Mouse (Mus musculus) CH12.LX (cell line): ENCODE measurements at regions not wholly inside any gene's neighbourhood (a gene's known extent, or its start where the extent isn't known, plus 50 kb on each side); places are given as distances from the start of the nearest gene placed in this dataset.

Source experiments
- DNase-seq: peaks from one replicate; pipeline ENCODE4 v3.0.0-alpha.2; 2013; ENCODE audit errors: extremely low read depth
- H3K27ac ChIP-seq: 2 replicates; pipeline ENCODE4 v1.5.1; 2012; ENCODE audit warnings: low read depth, mild to moderate bottlenecking, control low read depth, moderate library complexity; ENCODE audit not compliant: insufficient read depth
- H3K27me3 ChIP-seq: replicated peaks from 2 replicates; pipeline ENCODE3; 2012; ENCODE audit warnings: inconsistent platforms
- H3K36me3 ChIP-seq, 2 experiments: replicated peaks in 1 of 2; 2 replicates each; pipeline versions ENCODE3 to v1.6.1; 2012; ENCODE audit warnings: inconsistent platforms in 1 of 2, low read length in 1 of 2, mild to moderate bottlenecking in 1 of 2, mixed read lengths in 1 of 2, moderate library complexity in 1 of 2; ENCODE audit not compliant: control insufficient read depth in 1 of 2, insufficient read depth in 1 of 2
- H3K4me1 ChIP-seq, 2 experiments: 2 replicates each; pipeline ENCODE4 v1.6.1; 2012; ENCODE audit warnings: inconsistent platforms in 1 of 2, moderate library complexity in 1 of 2; ENCODE audit not compliant: insufficient read depth in 2 of 2, control insufficient read depth in 1 of 2
- H3K4me2 ChIP-seq: 2 replicates; pipeline ENCODE4 v1.6.1; 2012; ENCODE audit warnings: low read depth, mild to moderate bottlenecking, control low read depth; ENCODE audit not compliant: poor library complexity, insufficient read depth, severe bottlenecking
- H3K4me3 ChIP-seq, 3 experiments: fragments of 150-350 bp in 1 of 3; sonication (generic) in 1 of 3; replicated peaks in 1 of 3; 2 replicates each; pipeline versions ENCODE3 to v1.5.1; 2011 to 2012; ENCODE audit warnings: low read depth in 2 of 3, low read length in 2 of 3, mild to moderate bottlenecking in 2 of 3, moderate library complexity in 2 of 3, control low read depth in 1 of 3, improper control_type of control experiment in 1 of 3, inconsistent platforms in 1 of 3, mixed read lengths in 1 of 3; ENCODE audit not compliant: poor library complexity in 1 of 3
- H3K79me2 ChIP-seq: replicated peaks from 2 replicates; pipeline ENCODE4 v1.6.1; 2012; ENCODE audit warnings: mild to moderate bottlenecking, moderate library complexity; ENCODE audit not compliant: control insufficient read depth, poor library complexity, insufficient read depth, severe bottlenecking; ENCODE audit errors: extremely low read depth
- H3K9ac ChIP-seq: 2 replicates; pipeline ENCODE4 v1.6.1; 2012; ENCODE audit warnings: low read depth, mild to moderate bottlenecking, control low read depth, moderate library complexity; ENCODE audit not compliant: insufficient read depth
- H3K9me3 ChIP-seq: replicated peaks from 2 replicates; pipeline ENCODE3; 2012; ENCODE audit warnings: low read length, inconsistent platforms, mixed read lengths
- CHD1 ChIP-seq: IDR thresholded peaks from 2 replicates; pipeline ENCODE4 v1.6.1; 2012; ENCODE audit warnings: low read depth, low read length, improper control_type of control experiment, inconsistent platforms
- CHD2 ChIP-seq: IDR thresholded peaks from 2 replicates; pipeline ENCODE4 v1.6.1; 2011; ENCODE audit warnings: low read length, improper control_type of control experiment
- EP300 ChIP-seq: IDR thresholded peaks from 2 replicates; pipeline ENCODE4 v1.6.1; 2011; ENCODE audit warnings: low read length, improper control_type of control experiment
- GABPA ChIP-seq: IDR thresholded peaks from 2 replicates; pipeline ENCODE4 v1.6.1; 2012; ENCODE audit warnings: low read depth, low read length, improper control_type of control experiment, inconsistent platforms; ENCODE audit not compliant: insufficient replicate concordance
- IRF4 ChIP-seq: IDR thresholded peaks from 2 replicates; pipeline ENCODE4 v1.6.1; 2014; ENCODE audit warnings: low read depth, mild to moderate bottlenecking, inconsistent platforms, low read length, improper control_type of control experiment
- JUND ChIP-seq: conservative IDR thresholded peaks from 2 replicates; pipeline ENCODE4 v1.6.1; 2011; ENCODE audit warnings: low read depth, low read length, improper control_type of control experiment
- MAFK ChIP-seq: IDR thresholded peaks from 2 replicates; pipeline ENCODE4 v1.6.1; 2011; ENCODE audit warnings: low read length, improper control_type of control experiment; ENCODE audit not compliant: insufficient replicate concordance
- MAX ChIP-seq: IDR thresholded peaks from 2 replicates; pipeline ENCODE4 v1.6.1; 2011; ENCODE audit warnings: low read length, improper control_type of control experiment
- MAZ ChIP-seq: IDR thresholded peaks from 2 replicates; pipeline ENCODE4 v1.6.1; 2012; ENCODE audit warnings: low read depth, mild to moderate bottlenecking, inconsistent platforms, low read length, improper control_type of control experiment, moderate library complexity
- MEF2A ChIP-seq: IDR thresholded peaks from 2 replicates; pipeline ENCODE4 v1.6.1; 2014; ENCODE audit warnings: low read depth, mild to moderate bottlenecking, inconsistent platforms, low read length, improper control_type of control experiment, borderline replicate concordance
- NRF1 ChIP-seq: IDR thresholded peaks from 2 replicates; pipeline ENCODE4 v1.6.1; 2014; ENCODE audit warnings: low read depth, mild to moderate bottlenecking, inconsistent platforms, low read length, improper control_type of control experiment, moderate library complexity
- PAX5 ChIP-seq: IDR thresholded peaks from 2 replicates; pipeline ENCODE4 v1.6.1; 2012; ENCODE audit warnings: low read length, inconsistent platforms, mixed read lengths
- POLR2A ChIP-seq: IDR thresholded peaks from 2 replicates; pipeline ENCODE4 v1.6.1; 2011; ENCODE audit warnings: low read depth, mild to moderate bottlenecking, improper control_type of control experiment, low read length
- POLR2AphosphoS2 ChIP-seq: IDR thresholded peaks from 2 replicates; pipeline ENCODE4 v1.6.1; 2011; ENCODE audit warnings: low read depth, low read length, improper control_type of control experiment
- RAD21 ChIP-seq: IDR thresholded peaks from 2 replicates; pipeline ENCODE4 v1.6.1; 2011; ENCODE audit warnings: low read depth, mild to moderate bottlenecking, low read length, improper control_type of control experiment, moderate library complexity
- RCOR1 ChIP-seq: conservative IDR thresholded peaks from 2 replicates; pipeline ENCODE4 v1.6.1; 2012; ENCODE audit warnings: low read depth, mild to moderate bottlenecking, inconsistent platforms, low read length, improper control_type of control experiment
- TBP ChIP-seq: conservative IDR thresholded peaks from 2 replicates; pipeline ENCODE4 v1.6.1; 2011; ENCODE audit warnings: low read depth, low read length, improper control_type of control experiment
- TCF12 ChIP-seq: IDR thresholded peaks from 2 replicates; pipeline ENCODE4 v1.6.1; 2014; ENCODE audit warnings: low read depth, mild to moderate bottlenecking, inconsistent platforms, low read length, improper control_type of control experiment
- USF2 ChIP-seq: conservative IDR thresholded peaks from 2 replicates; pipeline ENCODE4 v1.6.1; 2011; ENCODE audit warnings: low read depth, low read length, improper control_type of control experiment
- ZC3H11A ChIP-seq: IDR thresholded peaks from 2 replicates; pipeline ENCODE4 v1.6.1; 2012; ENCODE audit warnings: low read depth, mild to moderate bottlenecking, inconsistent platforms, low read length, improper control_type of control experiment
- ZKSCAN1 ChIP-seq: IDR thresholded peaks from 2 replicates; pipeline ENCODE4 v1.6.1; 2012; ENCODE audit warnings: low read depth, inconsistent platforms, low read length, improper control_type of control experiment, borderline replicate concordance
- ZNF384 ChIP-seq: IDR thresholded peaks from 2 replicates; pipeline ENCODE4 v1.6.1; 2012; ENCODE audit warnings: low read depth, low read length, improper control_type of control experiment, inconsistent platforms
- dilution Hi-C: fragments of 300-500 bp; cut with MboI; formaldehyde crosslinking; loops from 2 replicates; pipeline ENCODE4 v1.14.3; 2020; ENCODE audit warnings: low sequenced_read_pairs; ENCODE audit not compliant: extremely low pct_unique_long_range_greater_than_20kb, extremely low pct_ligation_motif_present
- in situ Hi-C: fragments of 300-500 bp; cut with MboI; formaldehyde crosslinking; loops from 3 replicates; pipeline ENCODE4 v1.14.3; 2019; ENCODE audit warnings: low sequenced_read_pairs, low pct_ligation_motif_present, low pct_unique_long_range_greater_than_20kb, mixed read lengths

DNA sequence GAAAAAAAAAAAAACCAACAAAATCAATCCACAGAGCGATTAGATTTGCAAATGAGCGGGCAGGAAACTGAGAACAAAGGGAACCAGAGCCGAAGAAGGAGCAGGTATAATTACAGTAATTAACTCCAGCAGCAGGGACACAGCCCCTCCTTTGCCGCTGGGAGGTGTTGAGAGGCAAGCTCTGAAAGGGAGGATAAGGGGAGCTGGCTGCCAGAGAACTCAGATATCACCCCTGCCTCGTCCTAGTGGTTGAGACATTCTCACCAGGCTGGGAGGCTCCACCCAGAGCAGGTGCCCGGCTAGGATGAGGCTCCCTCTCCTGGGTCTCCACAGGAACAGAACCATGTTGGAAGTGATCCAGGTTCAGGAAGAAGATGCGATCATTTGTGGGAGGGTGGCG is 142.7 kb upstream of the Nrxn3 start:
- H3K36me3 ChIP-seq = no peaks in the 10 kb centered on the region
- no peaks in the 10 kb centered on the region for H3K9me3 ChIP-seq
- DNase-seq = no peak
- no peak overlapping the region for H3K9ac ChIP-seq
- H3K27me3 ChIP-seq = no peaks in the 10 kb centered on the region
- H3K4me2 ChIP-seq = no peak overlapping the region
- TF ChIP-seq IRF4 (no peak), ZNF384 (no peak), ZC3H11A (no peak), MAX (no peak), MEF2A (no peak), RCOR1 (no peak), POLR2A (no peak), RAD21 (no peak), MAZ (no peak), CHD2 (no peak), JUND (no peak), CHD1 (no peak), EP300 (no peak), ZKSCAN1 (no peak), MAFK (no peak), GABPA (no peak), NRF1 (no peak)
- no peak overlapping the region for H3K4me3 ChIP-seq
- peaks cover 3 to 4% of the 10 kb centered on the region in 2 experiments; a peak in 2 of 4 replicates for H3K4me1 ChIP-seq
- no peaks in the 10 kb centered on the region for H3K79me2 ChIP-seq
- in situ Hi-C loops = no loop called here
- dilution Hi-C loops = no loop called here
- no peak overlapping the region for H3K27ac ChIP-seq

DNA sequence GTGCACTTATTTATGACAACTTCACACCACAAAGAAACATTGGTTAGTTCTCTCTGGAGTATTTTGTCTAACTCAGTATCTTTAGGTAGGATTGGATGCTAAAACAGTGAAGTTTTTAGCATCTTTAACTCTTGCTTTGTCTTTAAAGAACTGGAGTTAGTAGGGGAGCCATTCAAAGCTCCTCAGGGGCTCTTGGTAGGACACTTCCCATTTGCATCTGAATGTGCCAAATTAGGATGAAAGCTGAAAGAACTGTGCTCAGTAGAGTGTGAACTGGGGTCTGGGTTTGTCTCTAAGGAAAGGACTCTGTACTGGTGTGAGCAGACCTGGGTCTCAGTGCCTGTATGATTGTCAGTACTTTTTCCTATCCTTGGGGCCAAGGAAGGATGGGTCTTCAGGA is 116.7 kb upstream of the Nrxn3 start:
- Histone ChIP-seq H3K4me2 (no peak overlapping the region), H3K36me3 (no peaks in the 10 kb centered on the region), H3K9me3 (no peaks in the 10 kb centered on the region), H3K27me3 (no peaks in the 10 kb centered on the region), H3K27ac (no peak overlapping the region), H3K4me1 (peaks cover 0 to 9% of the 10 kb centered on the region in 2 experiments; a peak in 1 of 4 replicates), H3K79me2 (no peaks in the 10 kb centered on the region), H3K9ac (no peak overlapping the region), H3K4me3 (no peak overlapping the region)
- in situ Hi-C loops = no loop called here
- no peak for DNase-seq
- TF ChIP-seq JUND (no peak), MAZ (no peak), USF2 (no peak), POLR2AphosphoS2 (no peak), ZKSCAN1 (no peak), TCF12 (no peak), RAD21 (no peak), PAX5 (no peak), MEF2A (no peak), CHD1 (no peak), TBP (no peak)
- dilution Hi-C loops = no loop called here
